Mouse (Mus musculus): ENCODE measurements around the gene Slc17a7. TPM values are rescaled to one million over a fixed set of nuclear protein-coding genes. Genes with fewer than 3 reads are reported as not detected.

The Slc17a7 gene
- polyA plus RNA-seq, 1 experiment from 2014 or later = not detected

DNA sequence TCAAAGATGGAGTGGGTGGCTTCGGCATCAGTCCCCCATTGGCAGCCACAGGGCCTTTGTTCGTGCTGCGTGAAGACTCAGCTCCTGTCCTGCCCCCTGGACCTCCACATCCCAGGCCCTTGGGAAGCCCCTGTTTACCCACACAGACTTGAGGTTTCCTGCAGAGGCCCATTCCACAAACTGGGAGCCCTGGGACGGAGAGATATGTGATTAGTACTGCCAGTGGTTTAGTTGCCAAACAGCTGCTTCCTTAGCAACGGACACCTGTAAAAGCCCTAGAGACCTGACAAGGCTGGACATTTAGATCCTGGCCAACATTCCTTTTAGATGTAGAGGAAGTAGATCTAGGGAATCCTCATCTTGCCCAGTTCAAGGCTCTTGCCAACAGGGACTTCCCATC, 21.8 kb upstream of the Slc17a7 start:
- ATAC-seq (ENCODE audit: low FRiP score, low TSS enrichment) = no peak
- Histone ChIP-seq H3K9me3 (ENCODE audit: control insufficient read depth, low read length) (no peaks in the 10 kb centered on the region), H3K4me3 (ENCODE audit: low read depth, low read length) (no peak overlapping the region), H3K9ac (ENCODE audit: low read length) (no peak overlapping the region), H3K27ac (replicated peaks) (no peak overlapping the region), H3K4me1 (replicated peaks; ENCODE audit: control insufficient read depth, insufficient read depth) (no peaks in the 10 kb centered on the region), H3K27me3 (ENCODE audit: control insufficient read depth, insufficient read depth, low read length) (no peaks in the 10 kb centered on the region), H3K4me2 (replicated peaks; ENCODE audit: low read depth) (no peak overlapping the region), H3K36me3 (ENCODE audit: control insufficient read depth, insufficient read depth, low read length) (peaks cover 6% of the 10 kb centered on the region)
- WGBS = 92% methylated on average over 5 of the region's 5 CpGs
- TF ChIP-seq CTCF (IDR thresholded peaks at IDR 0.05; ENCODE audit: low read depth) = no peak
- TF ChIP-seq EP300 (optimal IDR thresholded peaks at IDR 0.05) = no peak
- no peak for DNase-seq (ENCODE audit: low spot score)

GRCm38 (mm10) chr7:45144368-45145174, 19.2 kb upstream of the Slc17a7 start:
- WGBS = 75% methylated on average over 13 of the region's 13 CpGs

DNA sequence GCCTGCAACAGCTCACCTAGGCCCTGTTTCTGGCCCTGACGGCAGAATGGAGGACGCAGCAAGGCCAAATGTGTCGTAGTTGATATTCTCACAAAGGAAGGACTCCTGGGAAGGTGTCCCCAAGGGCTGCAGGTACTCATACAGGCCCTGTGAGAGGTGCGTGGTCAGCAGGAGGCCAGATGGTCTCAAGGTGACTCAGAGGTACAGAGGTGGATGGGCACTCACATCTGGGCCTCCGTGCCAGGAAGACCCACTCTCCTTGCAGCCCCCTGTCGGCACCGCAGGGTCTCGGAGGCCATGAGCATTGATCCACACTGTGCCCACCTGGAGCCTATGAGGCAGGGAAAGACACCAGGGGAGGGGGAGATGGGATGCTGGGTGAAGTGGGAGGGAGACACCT, 18.3 kb upstream of the Slc17a7 start:
- Histone ChIP-seq H3K9me3 (ENCODE audit: control insufficient read depth, low read length) (no peaks in the 10 kb centered on the region), H3K36me3 (ENCODE audit: control insufficient read depth, insufficient read depth, low read length) (peaks cover 6% of the 10 kb centered on the region)
- no peak for ATAC-seq (ENCODE audit: low FRiP score, low TSS enrichment)

More at GRCm38 (mm10) chr7:45144368-45145174, 19.2 kb upstream of the Slc17a7 start:
- no peak for DNase-seq (ENCODE audit: low spot score)
- 0 out of 2 replicates have a peak overlapping the region, but pooled peaks have one; percentile 8 for H3K27ac ChIP-seq (replicated peaks)
- no peak overlapping the region for H3K4me2 ChIP-seq (replicated peaks; ENCODE audit: low read depth)
- H3K27me3 ChIP-seq (ENCODE audit: control insufficient read depth, insufficient read depth, low read length) = no peaks in the 10 kb centered on the region
- H3K9me3 ChIP-seq (ENCODE audit: control insufficient read depth, low read length) = no peaks in the 10 kb centered on the region
- no peak overlapping the region for H3K4me3 ChIP-seq (ENCODE audit: low read depth, low read length)
- H3K36me3 ChIP-seq (ENCODE audit: control insufficient read depth, insufficient read depth, low read length) = peaks cover 6% of the 10 kb centered on the region
- H3K4me1 ChIP-seq (replicated peaks; ENCODE audit: control insufficient read depth, insufficient read depth) = 0 out of 2 replicates have a peak, but pooled peaks cover 2% of the 10 kb centered on the region
- no peak overlapping the region for H3K9ac ChIP-seq (ENCODE audit: low read length)
- ATAC-seq (ENCODE audit: low FRiP score, low TSS enrichment) = no peak; the same call in 1 of the 2 replicates
- TF ChIP-seq CTCF (IDR thresholded peaks at IDR 0.05; ENCODE audit: low read depth) (no peak), EP300 (optimal IDR thresholded peaks at IDR 0.05) (no peak)

DNA sequence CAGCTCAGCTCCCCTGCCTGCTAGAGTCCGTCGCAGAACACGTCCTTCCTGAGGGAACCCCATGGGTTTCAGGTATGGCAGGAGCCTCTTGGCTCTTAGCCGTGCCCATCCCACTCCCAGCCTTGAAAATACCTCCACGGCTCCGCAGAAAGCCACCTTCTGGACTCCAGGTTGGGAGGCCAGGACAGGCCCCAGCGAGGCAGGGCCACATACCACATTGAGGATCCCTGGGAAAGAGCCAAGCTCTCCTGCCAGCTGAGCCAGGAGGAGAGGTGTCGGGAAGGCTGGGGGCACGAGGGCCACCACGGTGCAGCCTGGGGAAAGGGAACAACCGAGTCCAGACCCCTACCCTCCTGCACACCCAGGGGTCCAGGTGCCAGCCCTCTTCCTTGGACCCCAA, 16.5 kb upstream of the Slc17a7 start:
- Histone ChIP-seq H3K36me3 (ENCODE audit: control insufficient read depth, insufficient read depth, low read length) (peaks cover 6% of the 10 kb centered on the region), H3K4me3 (ENCODE audit: low read depth, low read length) (no peak overlapping the region), H3K27me3 (ENCODE audit: control insufficient read depth, insufficient read depth, low read length) (no peaks in the 10 kb centered on the region), H3K9me3 (ENCODE audit: control insufficient read depth, low read length) (no peaks in the 10 kb centered on the region), H3K9ac (ENCODE audit: low read length) (no peak overlapping the region), H3K4me2 (replicated peaks; ENCODE audit: low read depth) (no peak overlapping the region), H3K4me1 (replicated peaks; ENCODE audit: control insufficient read depth, insufficient read depth) (peaks cover 8% of the 10 kb centered on the region; the same call in 1 of the 2 replicates), H3K27ac (replicated peaks) (no peak overlapping the region)
- WGBS = 92% methylated on average over 11 of the region's 11 CpGs
- TF ChIP-seq EP300 (optimal IDR thresholded peaks at IDR 0.05) (no peak), CTCF (IDR thresholded peaks at IDR 0.05; ENCODE audit: low read depth) (no peak)
- ATAC-seq (ENCODE audit: low FRiP score, low TSS enrichment) (no peak), DNase-seq (ENCODE audit: low spot score) (no peak)

More for the DNA sequence above, 18.3 kb upstream of the Slc17a7 start:
- TF ChIP-seq EP300 (optimal IDR thresholded peaks at IDR 0.05) (no peak), CTCF (IDR thresholded peaks at IDR 0.05; ENCODE audit: low read depth) (no peak)
- no peak overlapping the region for H3K4me3 ChIP-seq (ENCODE audit: low read depth, low read length)
- no peak for DNase-seq (ENCODE audit: low spot score)
- whole genome bisulfite sequencing = 94% methylated on average over 8 of the region's 8 CpGs
- no peak overlapping the region for H3K4me2 ChIP-seq (replicated peaks; ENCODE audit: low read depth)
- H3K27me3 ChIP-seq (ENCODE audit: control insufficient read depth, insufficient read depth, low read length) = no peaks in the 10 kb centered on the region
- no peak overlapping the region for H3K27ac ChIP-seq (replicated peaks)
- 0 out of 2 replicates have a peak, but pooled peaks cover 2% of the 10 kb centered on the region for H3K4me1 ChIP-seq (replicated peaks; ENCODE audit: control insufficient read depth, insufficient read depth)
- H3K9ac ChIP-seq (ENCODE audit: low read length) = no peak overlapping the region

DNA sequence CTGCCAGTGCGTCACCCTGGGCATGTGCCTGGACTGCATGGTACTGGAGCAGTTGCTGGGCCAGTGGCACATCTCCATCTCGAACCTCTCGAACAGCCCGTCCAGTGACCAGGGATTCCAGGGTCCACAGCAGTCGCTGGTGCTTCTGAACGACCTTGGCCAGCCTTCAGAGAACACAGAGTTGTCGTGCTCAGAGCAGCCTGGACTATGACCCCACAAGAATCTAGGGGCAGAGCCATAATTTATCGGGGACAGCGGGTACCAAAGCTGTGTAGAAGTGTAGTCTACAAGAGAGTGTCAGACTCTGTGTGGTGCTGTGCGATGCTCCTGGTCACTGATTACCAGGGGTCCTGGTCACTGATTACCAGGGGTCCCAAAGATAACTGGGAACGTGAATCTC, 15.8 kb upstream of the Slc17a7 start:
- Histone ChIP-seq H3K4me2 (replicated peaks; ENCODE audit: low read depth) (no peak overlapping the region), H3K36me3 (ENCODE audit: control insufficient read depth, insufficient read depth, low read length) (peaks cover 6% of the 10 kb centered on the region), H3K9me3 (ENCODE audit: control insufficient read depth, low read length) (no peaks in the 10 kb centered on the region), H3K27me3 (ENCODE audit: control insufficient read depth, insufficient read depth, low read length) (no peaks in the 10 kb centered on the region), H3K27ac (replicated peaks) (no peak overlapping the region), H3K9ac (ENCODE audit: low read length) (no peak overlapping the region), H3K4me3 (ENCODE audit: low read depth, low read length) (no peak overlapping the region), H3K4me1 (replicated peaks; ENCODE audit: control insufficient read depth, insufficient read depth) (peaks cover 8% of the 10 kb centered on the region; the same call in 1 of the 2 replicates)
- TF ChIP-seq EP300 (optimal IDR thresholded peaks at IDR 0.05) (no peak), CTCF (IDR thresholded peaks at IDR 0.05; ENCODE audit: low read depth) (no peak)
- DNase-seq (ENCODE audit: low spot score) (no peak), ATAC-seq (ENCODE audit: low FRiP score, low TSS enrichment) (no peak)
- 87% methylated on average over 11 of the region's 11 CpGs for WGBS

All from stomach, postnatal 0 days (tissue).